Mouse (Mus musculus): Measurements from ENCODE around the gene Gm28551.
"Not testable (repeated sequence)": the region's sequence is repeated elsewhere in the genome, so short reads cannot be mapped to it uniquely, and the experiment has no call there.

Gene Gm28551

DNA sequence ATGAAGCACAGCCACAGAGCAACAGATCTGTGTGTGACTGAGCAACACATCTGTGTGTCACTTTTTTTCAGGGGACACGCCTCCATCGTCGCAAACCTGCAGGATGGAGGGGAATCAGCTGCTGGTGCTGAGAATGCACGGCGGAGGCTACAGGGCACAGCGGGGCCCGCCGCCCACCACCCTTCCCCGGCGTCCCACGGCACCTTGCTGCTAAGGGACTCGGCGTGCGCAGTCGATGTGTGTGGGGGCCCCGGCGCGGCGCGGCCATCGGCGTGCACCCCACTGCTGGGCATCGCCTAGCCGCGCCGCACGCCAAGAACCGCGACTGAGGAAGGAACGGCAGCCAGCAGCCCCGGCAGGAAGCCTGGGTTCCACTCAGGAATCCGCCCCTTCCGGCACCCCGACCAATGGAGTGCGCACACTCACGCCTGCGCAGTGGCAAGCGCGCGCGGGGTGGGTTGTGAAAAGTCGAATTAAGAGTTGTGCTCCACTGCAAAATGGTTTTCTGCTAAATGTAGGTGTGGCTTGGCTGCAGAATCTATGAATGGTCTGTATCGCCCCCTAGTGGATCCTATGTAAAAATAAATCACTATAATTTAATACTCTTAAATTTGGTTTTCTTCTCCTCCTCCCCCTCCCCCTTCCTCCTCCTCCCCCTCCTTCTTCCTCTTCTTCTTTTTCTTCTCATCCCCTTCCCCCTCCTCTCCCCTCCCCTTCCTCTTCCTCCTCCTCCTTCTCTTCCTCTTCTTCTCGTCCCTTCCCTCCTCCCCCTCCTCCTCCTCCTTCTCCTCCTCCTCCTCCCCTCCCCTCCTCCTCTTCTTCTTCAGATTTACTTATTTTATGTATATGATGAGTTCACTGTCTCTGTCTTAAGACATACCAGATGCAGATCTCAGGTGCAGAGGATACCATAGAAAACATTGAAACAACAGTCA lies at the start of gene Gm28551, which contains the start of the genes Asdurf and Asnsd1:
Gm28551 (minus strand) TSS at position 341 of the 935 bp plus-strand sequence.
Asdurf (minus strand) TSS at position 293 of the 935 bp plus-strand sequence.
Asnsd1 (minus strand) TSS at position 426 of the 935 bp plus-strand sequence.
- peak; percentile 96 for DNase-seq

DNA sequence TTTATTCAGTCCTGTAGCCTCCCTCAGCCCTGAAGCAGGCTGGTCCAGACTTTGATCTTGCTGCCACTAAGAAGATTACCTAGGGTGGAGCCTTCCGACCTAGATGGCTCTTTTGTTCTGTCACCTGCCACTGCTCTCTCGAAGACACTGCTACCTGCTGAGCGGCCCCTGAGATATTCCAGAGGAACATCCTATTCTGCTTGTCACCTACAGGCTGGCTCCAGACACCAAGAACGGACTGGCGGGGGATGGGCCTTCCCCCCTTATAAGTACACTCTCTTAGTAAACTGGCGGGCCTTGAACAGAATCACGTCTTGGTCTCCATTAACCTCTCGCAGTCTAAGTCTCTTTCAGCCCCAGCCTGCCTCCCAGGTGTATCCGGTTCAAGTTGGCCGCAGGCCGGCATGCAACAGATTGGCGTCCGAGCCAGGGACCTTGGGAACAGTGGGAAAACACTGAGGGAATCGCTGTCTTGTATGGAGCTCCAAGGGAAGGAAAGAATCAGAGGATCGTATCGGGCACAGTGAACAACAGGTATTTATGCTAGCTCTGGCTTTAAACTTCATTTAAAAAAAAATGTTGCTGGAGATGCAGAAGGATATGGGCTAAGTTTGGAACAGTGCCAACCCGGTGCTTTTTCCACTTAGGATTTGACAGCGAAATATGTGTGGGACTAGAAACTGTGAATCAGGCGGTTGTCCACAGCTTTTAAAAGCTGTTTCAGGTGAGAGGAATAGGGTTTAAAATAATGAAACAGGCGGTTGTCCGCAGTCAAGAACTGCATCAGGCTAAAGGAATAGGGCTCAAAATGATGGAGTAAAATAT lies 41.7 kb upstream of the Gm28551 start:
- DNase-seq = not testable (repeated sequence)

DNA sequence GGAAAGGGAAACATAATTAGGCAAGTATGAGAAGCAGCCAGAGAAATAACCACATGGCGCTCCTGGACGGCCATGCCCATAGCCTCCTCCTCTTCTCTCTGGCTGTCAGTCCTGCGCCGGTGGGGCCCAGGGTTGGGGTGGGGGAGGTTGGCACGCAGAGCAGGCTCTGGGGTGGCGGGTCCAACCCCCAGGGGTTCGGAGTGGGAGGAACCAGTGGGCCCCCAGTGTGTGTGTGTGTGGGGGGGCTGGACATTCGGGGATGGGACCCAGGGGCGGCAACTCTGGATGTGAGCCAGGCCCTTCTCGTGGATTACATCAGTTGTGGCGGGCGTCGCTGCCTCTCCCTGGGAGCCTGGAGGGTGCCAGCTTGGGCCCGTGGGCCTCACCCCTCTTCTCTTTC lies 36.3 kb upstream of the Gm28551 start:
- DNase-seq = no peak

DNA sequence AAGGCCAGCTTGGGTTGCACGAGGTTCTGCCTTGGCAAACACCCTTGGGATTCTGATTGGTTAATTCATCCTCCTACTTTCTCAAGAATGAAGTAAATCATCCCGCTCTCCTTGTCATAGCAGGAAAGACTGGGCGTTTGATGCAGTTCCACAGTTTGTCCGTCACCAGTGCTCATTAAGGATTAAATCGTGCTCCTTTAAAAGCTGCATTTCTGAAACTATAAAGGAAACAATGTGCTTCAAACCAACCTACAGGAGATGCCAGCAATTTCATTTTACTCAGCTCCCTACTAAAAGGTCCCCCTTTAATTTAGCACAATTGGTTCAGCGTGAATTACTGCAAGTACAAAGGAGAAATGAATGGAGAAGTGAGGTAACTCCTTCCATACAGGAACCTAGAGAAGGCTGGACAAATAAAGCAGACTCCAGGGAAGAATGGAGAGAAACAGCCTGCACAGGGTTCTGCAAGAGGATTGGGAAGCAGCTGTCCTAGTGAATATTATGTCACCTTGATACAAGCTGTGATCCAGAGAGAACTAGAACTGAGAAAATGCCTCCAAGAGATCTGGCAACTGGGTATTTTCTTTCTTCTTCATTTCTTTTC lies 31.7 kb upstream of the Gm28551 start:
- no peak for DNase-seq

DNA sequence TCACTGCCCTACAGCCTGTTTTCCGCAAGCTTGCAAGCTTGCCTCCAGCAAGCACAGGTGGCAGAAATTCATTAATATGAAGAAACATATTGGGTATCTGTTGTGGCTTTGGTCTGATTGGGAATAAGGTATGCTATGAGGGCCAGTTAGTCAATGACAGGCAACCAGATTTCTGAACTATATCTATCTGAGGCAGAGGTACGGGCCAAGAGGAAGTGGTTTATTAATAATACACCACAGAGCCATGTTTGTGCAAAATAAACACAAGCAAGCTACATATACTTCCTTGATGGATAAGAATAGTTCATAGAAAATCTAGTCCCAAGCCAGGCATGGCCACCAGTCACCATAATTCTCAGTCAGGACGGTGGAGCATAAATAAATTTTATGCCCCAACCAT lies 25.3 kb upstream of the Gm28551 start:
- no peak for DNase-seq

DNA sequence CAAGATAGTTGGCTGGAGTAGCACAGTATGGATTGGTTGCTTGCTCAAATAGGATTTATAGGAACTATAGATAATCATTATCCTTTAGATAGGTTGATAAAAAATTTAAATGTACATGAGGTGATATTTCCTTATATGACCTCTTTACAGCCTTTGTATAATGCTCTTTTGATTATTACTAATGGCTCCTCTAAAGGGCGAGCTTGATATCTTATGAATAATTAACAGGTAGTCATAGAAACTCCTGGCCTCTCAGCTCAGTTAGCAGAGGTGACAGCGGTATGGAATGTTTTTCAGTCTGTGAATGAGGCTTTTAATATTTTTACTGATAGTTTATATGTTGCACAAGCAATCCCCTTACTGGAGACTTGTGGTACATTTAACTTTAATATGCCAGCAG lies 23.5 kb upstream of the Gm28551 start:
- DNase-seq = not testable (repeated sequence)

DNA sequence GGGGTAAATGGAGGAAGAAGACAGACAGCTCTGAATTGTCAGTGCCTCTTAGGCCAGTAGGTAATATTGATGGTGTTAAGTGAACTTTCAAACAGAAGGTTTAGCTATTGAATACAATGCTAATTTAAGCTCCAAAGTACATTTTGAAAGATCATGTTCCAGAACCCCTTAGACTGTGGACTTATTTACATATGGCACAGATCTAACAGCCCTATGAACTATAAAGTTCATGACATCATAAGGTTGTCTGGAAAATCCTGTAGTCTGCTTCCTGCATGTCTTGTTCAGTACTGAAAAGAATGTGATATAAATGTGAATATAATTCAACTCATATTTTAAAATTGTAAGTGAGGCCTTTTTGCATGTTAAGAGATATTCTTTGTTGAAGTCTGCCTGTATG lies 6.5 kb upstream of the Gm28551 start:
- DNase-seq = no peak

DNA sequence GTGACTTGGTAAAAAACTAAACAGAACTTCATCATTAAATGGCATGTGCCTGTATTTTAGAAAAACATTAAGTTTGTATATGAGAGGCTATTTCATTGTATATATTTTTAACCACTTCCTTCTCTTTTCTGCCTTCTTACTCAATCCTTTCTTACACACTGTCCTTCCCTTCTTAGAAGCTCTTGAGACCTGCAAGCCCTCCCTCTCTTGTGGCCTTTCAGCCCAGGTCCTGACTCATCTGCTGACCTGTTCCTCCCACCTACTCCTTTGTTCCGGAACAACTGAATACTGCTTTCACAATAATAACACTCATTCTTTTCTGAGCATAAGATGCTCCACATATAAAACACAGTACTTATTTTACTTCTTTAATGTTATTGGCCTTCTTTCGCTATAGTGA lies 11.4 kb downstream of the Gm28551 start:
- DNase-seq = no peak

DNA sequence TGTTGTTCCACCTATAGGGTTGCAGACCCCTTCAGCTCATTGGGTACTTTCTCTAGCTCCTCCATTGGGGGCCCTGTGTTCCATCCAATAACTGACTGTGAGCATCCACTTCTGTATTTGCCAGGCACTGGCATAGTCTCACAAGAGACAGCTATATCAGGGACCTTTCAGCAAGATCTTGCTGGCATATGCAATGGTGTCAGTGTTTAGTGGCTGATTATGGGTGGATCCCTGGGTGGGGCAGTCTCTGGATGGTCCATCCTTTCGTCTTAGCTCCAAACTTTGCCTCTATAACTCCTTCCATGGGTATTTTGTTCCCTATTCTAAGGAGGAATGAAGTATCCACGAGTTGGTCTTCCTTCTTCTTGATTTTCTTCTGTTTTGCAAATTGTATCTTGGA lies 15.1 kb downstream of the Gm28551 start:
- not testable (repeated sequence) for DNase-seq

DNA sequence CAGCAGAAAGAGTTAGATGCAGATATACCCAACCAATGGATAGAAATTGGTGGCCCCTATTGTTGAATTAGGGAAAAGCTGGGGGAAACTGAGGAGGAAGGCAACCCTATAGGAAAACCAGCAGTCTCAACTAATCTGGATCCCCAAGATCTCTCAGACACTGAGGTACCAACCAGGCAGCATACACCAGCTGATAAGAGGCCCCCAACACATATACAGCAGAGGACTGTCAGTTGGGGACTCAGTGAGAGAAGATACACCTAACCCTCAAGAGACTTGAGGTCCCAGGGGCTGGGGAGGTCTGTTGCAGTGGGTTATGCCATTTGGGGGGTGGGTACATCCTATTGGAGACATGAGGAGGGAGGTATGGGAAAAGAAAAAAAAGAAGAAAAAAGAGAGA lies 17.0 kb downstream of the Gm28551 start:
- no peak for DNase-seq

DNA sequence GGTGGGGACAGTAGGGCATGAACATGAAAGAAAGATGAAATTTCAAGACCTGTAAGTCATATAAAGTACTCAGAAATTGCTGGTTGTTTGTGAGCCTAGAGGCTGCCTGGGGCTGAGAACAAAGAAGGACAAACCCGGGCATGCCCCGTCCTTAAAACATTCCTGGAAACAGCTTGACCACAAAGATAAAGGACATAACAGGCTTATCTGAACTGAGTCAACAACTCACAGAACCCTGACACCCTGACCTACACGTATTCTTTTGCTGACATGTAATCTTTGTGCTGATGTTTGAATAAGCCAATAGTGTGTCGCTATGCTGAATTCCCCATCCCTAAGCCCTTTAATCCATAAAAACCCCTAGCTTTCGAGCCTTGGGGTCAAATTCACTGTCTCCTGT lies 18.9 kb downstream of the Gm28551 start:
- not testable (repeated sequence) for DNase-seq

DNA sequence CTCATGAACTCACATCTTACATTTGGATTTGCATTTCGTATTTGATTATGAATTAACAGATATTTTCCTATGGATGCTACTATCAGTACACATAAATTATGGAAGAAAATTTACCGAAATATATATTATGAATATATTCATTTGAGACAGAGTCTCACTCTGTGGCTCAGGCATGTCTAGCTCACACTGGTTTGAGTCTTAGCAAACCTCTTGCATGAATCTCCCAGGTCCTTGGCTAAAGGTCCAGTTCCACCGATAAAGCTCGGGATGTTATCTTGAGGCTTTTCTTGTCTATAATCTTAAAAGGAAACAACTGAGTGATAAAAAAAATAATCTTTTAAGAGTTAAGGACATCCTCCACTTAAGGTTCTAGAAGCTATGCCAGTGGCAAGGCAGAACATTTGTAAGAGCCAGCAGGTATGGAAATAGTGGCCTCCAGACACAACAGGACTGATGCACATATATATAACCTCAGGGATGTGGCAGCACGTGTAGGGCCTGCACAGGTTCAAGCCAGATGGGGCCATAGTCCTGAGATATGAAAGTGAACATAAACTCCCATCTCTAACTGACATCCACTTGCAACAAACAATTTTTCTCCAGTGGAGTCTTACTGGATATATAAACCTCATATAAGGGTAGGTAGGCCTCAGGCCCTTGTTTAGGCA lies 27.5 kb downstream of the Gm28551 start:
- no peak for DNase-seq

DNA sequence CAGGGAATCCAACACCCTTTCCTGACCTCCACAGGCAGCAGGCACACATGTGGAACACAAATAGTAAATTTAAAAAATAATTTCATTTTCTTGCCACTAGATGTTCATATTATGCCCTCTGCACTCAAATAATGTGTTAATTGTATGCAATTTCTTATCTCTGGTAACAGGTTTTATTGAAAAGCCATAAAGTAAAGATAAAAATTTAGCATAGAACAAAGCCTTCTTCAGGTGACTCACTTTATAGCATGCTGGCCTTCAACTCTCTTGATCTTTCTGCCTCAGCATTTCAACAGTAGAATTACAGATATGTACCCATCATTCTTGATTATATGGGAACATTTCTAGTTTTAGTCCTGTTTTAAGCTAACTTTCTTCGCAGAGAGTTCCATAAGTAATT lies 28.2 kb downstream of the Gm28551 start:
- no peak for DNase-seq

DNA sequence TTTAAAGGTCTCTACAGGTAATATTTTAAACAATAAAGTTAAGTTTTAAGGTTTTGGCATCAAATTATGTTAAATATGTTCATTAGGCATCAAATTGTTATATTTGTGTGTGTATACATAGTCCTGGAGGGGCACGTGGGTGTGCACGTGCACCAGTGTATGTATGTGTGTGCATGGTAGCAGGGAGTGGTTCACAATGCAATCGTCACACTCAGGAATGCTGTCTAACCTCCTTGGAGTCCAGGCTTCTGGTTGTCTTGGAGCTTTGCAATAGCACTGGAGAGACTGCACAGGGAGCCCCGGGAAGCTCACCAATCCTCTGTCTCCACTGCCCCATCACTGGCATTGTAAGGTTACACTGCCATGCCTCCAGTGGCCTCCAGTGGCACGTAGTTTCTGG lies 29.2 kb downstream of the Gm28551 start:
- no peak for DNase-seq

DNA sequence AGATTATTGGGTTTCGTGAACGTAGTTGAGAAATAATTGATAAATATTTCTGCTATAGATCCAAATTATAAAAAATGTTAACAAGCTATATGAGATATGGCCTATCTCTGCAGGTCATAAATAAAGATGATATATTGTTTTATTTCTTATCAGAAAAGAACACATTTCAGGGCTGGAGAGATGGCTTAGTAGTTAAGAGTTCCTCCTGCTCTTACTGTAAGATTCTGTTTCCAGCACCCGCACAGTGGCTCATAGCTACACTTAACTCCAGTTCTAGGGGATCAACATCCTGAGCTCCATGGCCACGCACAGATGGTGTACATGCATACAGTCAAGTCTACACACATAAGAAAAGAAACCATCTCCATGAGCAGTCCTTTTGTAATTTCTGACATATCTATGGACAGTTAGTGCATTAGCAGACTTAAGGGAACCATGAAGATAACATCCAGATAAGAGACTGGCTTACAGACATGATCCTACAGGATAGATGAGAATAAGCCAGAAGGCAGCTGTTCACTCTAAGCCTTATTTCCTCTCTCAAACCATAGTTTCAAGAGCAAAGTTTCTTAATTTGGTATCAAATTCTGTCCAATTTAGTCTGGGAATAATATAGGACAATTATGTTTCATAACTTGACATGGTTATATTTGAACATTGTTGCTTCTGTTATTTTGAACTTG lies 30.7 kb downstream of the Gm28551 start:
- no peak for DNase-seq

DNA sequence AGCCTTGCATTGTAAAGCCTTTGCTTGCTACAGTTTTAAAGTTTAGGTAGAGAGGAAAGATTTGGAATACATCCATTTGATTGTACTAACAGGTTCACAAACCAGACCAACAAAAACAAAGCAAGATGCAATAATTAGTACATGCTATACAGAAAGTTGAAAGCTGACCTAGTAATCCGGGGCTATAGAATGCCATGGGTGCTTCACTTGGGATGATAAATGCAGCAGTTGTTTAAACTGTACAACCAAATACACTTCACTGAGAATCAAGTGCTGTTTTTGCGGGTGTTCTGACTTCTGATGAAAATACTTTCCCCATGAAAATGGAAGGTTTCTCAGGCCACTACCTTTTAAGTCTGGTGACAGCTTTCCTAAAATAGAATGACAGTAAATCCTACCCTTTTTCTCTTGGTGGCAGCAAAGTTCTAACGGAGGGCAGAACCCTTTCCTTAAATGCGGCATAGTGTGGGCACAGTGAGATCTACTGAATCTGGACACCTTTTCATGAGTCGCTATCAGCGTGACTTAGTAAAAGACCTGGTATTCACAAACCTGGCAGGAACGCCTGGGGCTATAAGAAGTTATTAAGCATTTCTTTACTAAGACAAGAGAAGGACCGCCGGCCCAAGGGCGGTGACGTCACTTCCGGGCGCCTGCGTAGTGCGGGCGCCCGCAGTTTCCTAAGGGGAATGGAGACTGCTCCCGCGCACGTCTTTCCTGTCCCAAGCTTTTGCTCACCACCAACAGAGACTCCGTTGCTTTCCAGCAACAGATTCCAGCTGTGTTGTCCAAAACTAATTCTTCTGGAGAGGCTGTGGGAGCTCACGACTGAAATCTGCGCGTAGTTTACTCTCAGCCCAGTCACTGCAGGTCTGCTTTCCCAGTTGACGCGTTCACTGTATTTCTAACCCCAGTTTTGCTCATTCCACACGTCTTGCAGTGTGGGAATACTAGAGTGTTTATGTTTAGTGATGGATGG lies 39.2 kb downstream of the Gm28551 start, which contains the start of gene Osgepl1:
Osgepl1 (plus strand) TSS at position 636 of the 979 bp plus-strand sequence.
- peak; percentile 81 for DNase-seq

DNA sequence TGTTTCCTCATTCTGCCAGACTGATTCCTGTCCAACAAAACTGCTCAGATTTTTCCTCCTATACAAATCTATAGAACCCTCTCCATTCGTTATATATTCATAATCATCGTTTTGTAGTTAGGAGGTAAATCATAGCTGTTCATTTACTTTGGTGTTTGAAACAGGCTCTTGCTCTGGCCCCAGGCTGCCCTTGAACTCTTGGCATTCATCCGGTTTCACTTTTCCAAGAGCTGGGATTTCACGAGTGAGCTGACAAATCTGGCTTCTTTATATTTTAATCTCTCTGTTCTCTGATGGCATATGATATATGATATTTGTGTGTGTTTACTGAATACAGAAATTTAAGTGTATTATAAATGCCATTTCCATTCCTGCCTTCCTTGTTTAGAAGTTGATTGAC lies 52.0 kb downstream of the Gm28551 start:
- DNase-seq = no peak

DNA sequence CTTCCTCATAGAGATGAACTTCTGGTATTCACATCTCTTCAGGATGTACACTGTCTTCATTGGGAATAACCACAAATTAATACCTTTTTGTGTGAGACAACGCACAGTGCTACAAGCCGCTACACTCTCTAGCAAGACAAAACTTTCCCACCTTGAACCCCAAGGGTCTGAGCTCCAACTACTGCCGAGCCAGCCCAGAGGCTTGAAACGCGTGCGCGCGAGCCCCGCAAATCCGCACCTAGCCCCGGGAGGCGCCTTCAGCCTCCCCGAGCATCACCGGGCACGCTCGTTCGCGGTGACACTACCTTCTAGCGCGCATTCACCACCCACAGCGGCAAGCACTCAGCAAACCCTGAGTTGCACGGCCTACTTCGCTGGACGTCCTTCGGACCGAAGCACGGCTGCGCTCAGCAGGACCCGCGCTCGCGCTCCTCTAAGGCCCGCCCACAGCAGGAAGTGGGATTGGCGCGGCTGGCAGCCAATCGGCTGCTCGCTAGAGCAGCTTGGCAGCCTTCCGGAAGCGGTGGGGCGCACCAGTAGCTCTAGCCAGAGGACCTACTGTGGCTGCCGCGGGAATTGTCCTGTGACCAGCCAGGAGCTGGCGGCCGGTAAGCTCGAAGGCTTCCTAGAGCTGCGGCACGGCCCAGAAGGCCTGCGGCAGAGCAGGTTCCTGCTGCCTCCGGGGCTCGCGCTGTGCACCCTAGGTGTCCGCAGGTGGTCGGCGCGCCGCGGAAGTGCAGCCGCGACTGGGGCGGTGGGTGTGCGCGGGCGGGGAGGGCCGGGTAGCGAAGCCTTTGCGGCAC lies 55.7 kb downstream of the Gm28551 start, which contains the start of the genes Pms1, Ormdl1 and Gm28778:
Pms1 (minus strand) TSS at position 438 of the 803 bp plus-strand sequence.
Ormdl1 (plus strand) TSS at position 515 of the 803 bp plus-strand sequence.
Gm28778 (plus strand) TSS at position 531 of the 803 bp plus-strand sequence.
- peak; percentile 96 for DNase-seq

DNA sequence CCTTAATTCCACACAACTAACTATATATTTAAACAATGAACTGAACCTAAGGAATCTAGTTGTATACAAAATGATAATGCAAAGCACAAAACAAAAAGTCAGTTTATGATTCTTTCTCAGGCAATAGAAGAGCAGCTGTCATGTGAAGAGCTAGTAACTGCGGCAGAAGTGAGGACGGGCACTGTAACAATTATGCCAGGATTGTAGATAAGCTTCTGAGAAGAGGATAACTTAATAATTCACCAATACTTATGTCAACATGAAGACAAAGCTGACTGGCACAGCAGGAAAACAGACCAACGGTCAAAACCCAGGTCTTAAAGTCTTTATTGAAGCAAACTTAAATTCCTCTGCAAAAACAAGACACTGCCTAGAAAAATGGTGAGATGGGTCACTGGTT lies 61.3 kb downstream of the Gm28551 start:
- no peak for DNase-seq
